Mouse (Mus musculus) lung, adult 2 months (tissue): ENCODE measurements around the gene Evc. TPM values are rescaled to one million over a fixed set of nuclear protein-coding genes. Genes with fewer than 3 reads are reported as not detected.
A peak's percentile ranks its signal among the peaks of the same experiment; 100 is the strongest.

Experiments used
- DNase-seq: peaks from one replicate; pipeline ENCODE4 v3.0.0; 2022
- H3K4me1 ChIP-seq: fragments of 200-500 bp; 2 replicates; pipeline ENCODE4 v1.6.1; 2011; ENCODE audit warnings: low read length; ENCODE audit not compliant: control insufficient read depth, insufficient read depth
- H3K4me3 ChIP-seq: fragments of 200-500 bp; replicated peaks from 2 replicates; pipeline ENCODE3; 2011; ENCODE audit warnings: low read depth, mild to moderate bottlenecking, control low read depth, low read length; ENCODE audit errors: extremely low read depth
- CTCF ChIP-seq: fragments of 200-500 bp; IDR thresholded peaks from 2 replicates; pipeline ENCODE4 v1.5.1; 2011; ENCODE audit warnings: mild to moderate bottlenecking, low read length, control low read depth; ENCODE audit not compliant: insufficient read depth
- POLR2A ChIP-seq: fragments of 200-500 bp; IDR thresholded peaks from 2 replicates; pipeline ENCODE4 v1.6.1; 2011; ENCODE audit warnings: low read depth, mild to moderate bottlenecking, control low read depth, low read length, borderline replicate concordance; ENCODE audit errors: extremely low read depth
- WGBS: fragments of 180-500 bp; shearing (Covaris S2); methylation state at CpG from one replicate; pipeline ENCODE4 v1.1.7; 2018; 5-methylcytosine and 5-hydroxymethylcytosine counted together
- polyA plus RNA-seq: library from polyadenylated mRNA; depleted of rRNA; stranded (reverse); fragments of >200 nt; gene quantifications from 2 replicates; pipeline ENCODE4 v1.2.3, GENCODE M21; 2012; rRNA removed

Gene Evc
- 11.0 and 11.8 TPM in 2 replicates for polyA plus RNA-seq

GRCm38 (mm10) chr5:37336485-37337105, at the start of gene Evc:
TSS of gene Evc (minus strand) at chr5:37336894.
- Histone ChIP-seq H3K4me1 (no peaks in the 10 kb centered on the region; the same call in 1 of the 2 replicates), H3K4me3 (peak within 1 kb of the TSS; percentile 77)
- TF ChIP-seq CTCF: no peak
- no peak for TF ChIP-seq POLR2A
- under 1% methylated on average over 47 of the region's 48 CpGs for WGBS
- peak; percentile 45 for DNase-seq

GRCm38 (mm10) chr5:37383570-37383969, 46.9 kb upstream of the Evc start:
- WGBS: 87% methylated on average over 3 of the region's 3 CpGs
- TF ChIP-seq CTCF: no peak
- TF ChIP-seq POLR2A: no peak
- DNase-seq: no peak

GRCm38 (mm10) chr5:37380641-37381040, 43.9 kb upstream of the Evc start:
- 79% methylated on average over 4 of the region's 4 CpGs for WGBS
- DNase-seq: no peak

More at GRCm38 (mm10) chr5:37383570-37383969, 46.9 kb upstream of the Evc start:
- no peaks in the 10 kb centered on the region for H3K4me1 ChIP-seq
- H3K4me3 ChIP-seq: no peak overlapping the region

DNA sequence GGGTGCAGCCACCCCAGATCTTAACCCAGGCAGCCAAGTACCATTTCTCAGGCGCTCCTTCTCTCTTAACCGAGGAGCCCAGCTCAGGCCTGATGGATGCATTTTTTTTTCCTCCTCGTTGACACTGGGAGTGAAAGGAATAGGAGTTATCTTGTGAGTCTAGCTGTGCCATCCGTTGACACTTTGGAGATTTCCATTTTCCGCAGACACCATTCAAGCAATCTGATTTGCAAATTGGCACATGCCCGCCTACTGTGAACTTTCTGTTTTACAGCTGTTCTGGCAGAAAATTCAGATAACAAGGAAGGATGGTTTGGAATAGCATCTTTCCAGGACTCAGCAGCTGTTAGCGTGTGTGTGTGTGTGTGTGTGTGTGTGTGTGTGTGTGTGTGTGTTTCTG, 40.7 kb upstream of the Evc start:
- Histone ChIP-seq H3K4me3 (no peak overlapping the region), H3K4me1 (no peaks in the 10 kb centered on the region)
- 84% methylated on average over 7 of the region's 7 CpGs for WGBS
- no peak for DNase-seq
- TF ChIP-seq POLR2A (no peak), CTCF (no peak)

More at GRCm38 (mm10) chr5:37380641-37381040, 43.9 kb upstream of the Evc start:
- Histone ChIP-seq H3K4me1 (no peaks in the 10 kb centered on the region), H3K4me3 (no peak overlapping the region)
- TF ChIP-seq CTCF: no peak
- TF ChIP-seq POLR2A: no peak

GRCm38 (mm10) chr5:37368796-37369195, 32.1 kb upstream of the Evc start:
- 82% methylated on average over 8 of the region's 8 CpGs for WGBS
- no peak overlapping the region for H3K4me3 ChIP-seq
- DNase-seq: no peak
- H3K4me1 ChIP-seq: no peaks in the 10 kb centered on the region
- no peak for TF ChIP-seq POLR2A
- TF ChIP-seq CTCF: no peak

GRCm38 (mm10) chr5:37365751-37366150, 29.1 kb upstream of the Evc start:
- DNase-seq: no peak
- Histone ChIP-seq H3K4me1 (no peaks in the 10 kb centered on the region), H3K4me3 (no peak overlapping the region)
- no peak for TF ChIP-seq CTCF
- TF ChIP-seq POLR2A: no peak

- Histone ChIP-seq H3K4me3 (no peak overlapping the region), H3K4me1 (no peaks in the 10 kb centered on the region)
- TF ChIP-seq CTCF (no peak), POLR2A (no peak)
- no peak for DNase-seq
- 76% methylated on average over 5 of the region's 5 CpGs for WGBS
Observed at GRCm38 (mm10) chr5:37363284-37363683, 26.6 kb upstream of the Evc start.

DNA sequence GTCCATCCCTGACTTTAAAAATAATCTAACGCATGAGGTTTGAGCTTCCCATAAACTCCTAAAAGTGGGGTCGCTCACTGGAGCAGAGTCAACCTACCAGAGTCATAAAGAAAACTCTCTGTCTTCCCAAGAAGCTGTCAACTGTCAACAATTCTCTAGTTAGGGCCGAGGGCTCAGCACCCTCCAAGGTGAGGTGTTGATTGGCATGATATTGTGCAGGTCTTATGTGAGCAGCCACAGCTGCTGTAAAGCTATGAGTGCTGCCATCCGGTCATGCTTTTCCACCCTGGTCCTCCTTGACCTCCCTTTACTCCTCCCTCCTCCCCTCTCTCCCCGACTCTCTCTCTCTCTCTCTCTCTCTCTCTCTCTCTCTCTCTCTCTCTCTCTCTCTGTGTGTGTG, 25.9 kb upstream of the Evc start:
- 64% methylated on average over 5 of the region's 5 CpGs for WGBS
- DNase-seq: no peak
- Histone ChIP-seq H3K4me1 (no peaks in the 10 kb centered on the region), H3K4me3 (no peak overlapping the region)
- TF ChIP-seq CTCF (no peak), POLR2A (no peak)

DNA sequence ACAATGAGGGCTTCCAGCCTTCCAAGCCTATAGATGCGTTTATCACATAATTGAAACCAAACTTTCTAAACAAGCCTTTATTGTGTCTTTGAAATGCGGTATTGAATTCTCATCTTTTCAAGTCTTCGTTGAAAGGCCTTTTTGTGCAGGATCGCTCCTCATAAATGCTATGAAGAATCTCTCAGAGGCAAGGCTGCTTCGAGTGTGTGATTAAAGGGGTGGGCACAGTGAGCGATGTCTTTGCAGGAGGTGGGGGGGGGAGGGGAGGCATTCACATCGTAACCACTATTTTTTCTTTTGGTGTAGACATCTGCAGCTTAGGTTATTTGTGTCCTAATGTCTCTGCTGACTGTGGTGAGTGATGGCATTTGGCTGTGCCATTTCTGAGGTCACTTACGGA, 19.3 kb upstream of the Evc start:
- TF ChIP-seq POLR2A: no peak
- TF ChIP-seq CTCF: no peak
- no peaks in the 10 kb centered on the region for H3K4me1 ChIP-seq
- WGBS: 83% methylated on average over 8 of the region's 8 CpGs
- H3K4me3 ChIP-seq: no peak overlapping the region
- DNase-seq: no peak

DNA sequence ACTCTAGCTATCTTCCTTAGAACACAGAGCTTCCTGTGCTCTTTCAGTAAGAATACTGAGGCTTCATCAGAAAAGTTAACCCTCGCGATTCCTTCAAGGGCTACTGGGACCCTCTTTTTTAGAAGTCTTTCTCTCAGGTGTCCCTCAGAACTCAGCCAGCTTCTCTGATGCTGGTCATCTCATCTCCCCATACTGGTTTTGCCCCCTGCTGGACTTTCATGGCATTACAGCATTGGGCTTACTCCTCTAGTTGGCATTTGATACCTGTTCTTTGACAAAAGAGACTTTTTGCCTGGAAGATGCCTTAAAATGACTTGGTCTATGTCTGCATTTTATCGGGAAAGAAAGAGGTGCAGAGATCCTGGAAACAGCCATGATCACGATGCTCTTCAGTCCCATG, 17.7 kb upstream of the Evc start:
- peak; percentile 32 for DNase-seq

DNA sequence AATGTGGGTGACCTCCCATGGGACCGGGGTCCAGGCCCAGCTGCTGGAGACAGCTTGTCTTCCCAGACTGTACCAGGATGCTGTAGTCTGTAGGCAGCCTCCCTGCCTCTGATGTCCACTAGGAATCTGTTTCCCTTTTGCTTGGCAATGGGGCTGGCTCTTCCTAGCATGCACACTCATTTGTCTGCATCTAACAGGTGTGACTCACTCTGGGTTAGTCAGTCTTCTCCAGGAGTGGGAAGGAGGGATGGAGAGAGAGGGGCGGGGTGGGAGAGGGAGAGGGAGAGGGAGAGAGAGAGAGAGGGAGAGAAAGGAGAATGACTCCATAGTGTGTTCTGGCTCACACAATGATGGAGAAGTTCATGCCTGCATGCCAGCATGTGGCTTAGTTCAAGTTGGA, 15.1 kb upstream of the Evc start:
- TF ChIP-seq POLR2A (no peak), CTCF (no peak)
- no peak overlapping the region for H3K4me3 ChIP-seq
- H3K4me1 ChIP-seq: no peaks in the 10 kb centered on the region
- DNase-seq: no peak
- 86% methylated on average over 2 of the region's 2 CpGs for WGBS

More for the DNA sequence above, 17.7 kb upstream of the Evc start:
- H3K4me1 ChIP-seq: no peaks in the 10 kb centered on the region
- no peak overlapping the region for H3K4me3 ChIP-seq
- WGBS: 84% methylated on average over 4 of the region's 4 CpGs
- TF ChIP-seq CTCF (peak; percentile 42), POLR2A (no peak)
